Mouse (Mus musculus) limb, embryonic 12.5 days (tissue): ENCODE data around the gene Fads2. TPM values are rescaled to one million over a fixed set of nuclear protein-coding genes. Genes with fewer than 3 reads are reported as not detected.

ENCODE experiments used
- ATAC-seq: fragments of 200-750 bp; cut with Nextera tagmentation; 2 replicates; pipeline ENCODE4 v1.8.0; 2017; ENCODE audit warnings: low read depth, moderate TSS enrichment; ENCODE audit not compliant: insufficient number of reproducible peaks, insufficient read depth, low FRiP score, low TSS enrichment
- H3K27ac ChIP-seq: fragments of 300-500 bp; sonication (generic); 2 replicates; pipeline ENCODE4 v1.5.1; 2016; ENCODE audit warnings: mild to moderate bottlenecking, moderate library complexity
- H3K27me3 ChIP-seq: fragments of 300-500 bp; sonication (generic); 2 replicates; pipeline ENCODE4 v1.6.1; 2016; ENCODE audit warnings: mild to moderate bottlenecking, moderate library complexity
- H3K36me3 ChIP-seq: fragments of 300-500 bp; sonication (generic); 2 replicates; pipeline ENCODE4 v1.6.1; 2016; ENCODE audit warnings: mild to moderate bottlenecking, moderate library complexity
- H3K4me1 ChIP-seq: fragments of 300-500 bp; sonication (generic); replicated peaks from 2 replicates; pipeline ENCODE4 v1.6.1; 2016
- H3K4me2 ChIP-seq: fragments of 300-500 bp; sonication (generic); 2 replicates; pipeline ENCODE4 v1.6.1; 2016; ENCODE audit warnings: mild to moderate bottlenecking, moderate library complexity
- H3K4me3 ChIP-seq: fragments of 300-500 bp; sonication (generic); replicated peaks from 2 replicates; pipeline ENCODE4 v1.5.1; 2016; ENCODE audit warnings: mild to moderate bottlenecking
- H3K9ac ChIP-seq: fragments of 300-500 bp; sonication (generic); replicated peaks from 2 replicates; pipeline ENCODE4 v1.6.1; 2016; ENCODE audit warnings: mild to moderate bottlenecking, moderate library complexity
- H3K9me3 ChIP-seq: fragments of 300-500 bp; sonication (generic); 2 replicates; pipeline ENCODE4 v1.6.1; 2016; ENCODE audit warnings: mild to moderate bottlenecking, moderate library complexity
- WGBS: fragments of 180-500 bp; shearing (Covaris S2); methylation state at CpG from one replicate; pipeline ENCODE4 v1.1.7; 2016; 5-methylcytosine and 5-hydroxymethylcytosine counted together
- polyA plus RNA-seq: library from polyadenylated mRNA; unstranded; fragments of >200 nt; fragmentation: Nextera tagmentation; extraction: Ambion mirVana; gene quantifications from 2 replicates; pipeline ENCODE4 v1.2.1, GENCODE M21; 2016

Gene Fads2
- polyA plus RNA-seq, 1 experiment from 2014 or later, result 117 TPM

- Histone ChIP-seq H3K27ac (no peak overlapping the region), H3K4me2 (no peak overlapping the region), H3K27me3 (no peaks in the 10 kb centered on the region), H3K4me1 (no peaks in the 10 kb centered on the region), H3K36me3 (no peaks in the 10 kb centered on the region), H3K9ac (no peak overlapping the region), H3K9me3 (no peaks in the 10 kb centered on the region), H3K4me3 (no peak overlapping the region)
- ATAC-seq, result no peak
- 84% methylated on average over 5 of the region's 5 CpGs for WGBS
These were observed 20.6 kb upstream of the Fads2 start for GRCm38 (mm10) chr19:10122021-10122631.

GRCm38 (mm10) chr19:10116641-10117040, 15.1 kb upstream of the Fads2 start:
- no peaks in the 10 kb centered on the region for H3K36me3 ChIP-seq
- no peaks in the 10 kb centered on the region for H3K9me3 ChIP-seq
- no peak overlapping the region for H3K9ac ChIP-seq
- H3K4me2 ChIP-seq, result no peak overlapping the region
- H3K27me3 ChIP-seq, result no peaks in the 10 kb centered on the region
- WGBS, result 85% methylated on average over 3 of the region's 3 CpGs
- no peak overlapping the region for H3K4me3 ChIP-seq
- no peak overlapping the region for H3K27ac ChIP-seq
- no peak for ATAC-seq
- H3K4me1 ChIP-seq, result no peaks in the 10 kb centered on the region

DNA sequence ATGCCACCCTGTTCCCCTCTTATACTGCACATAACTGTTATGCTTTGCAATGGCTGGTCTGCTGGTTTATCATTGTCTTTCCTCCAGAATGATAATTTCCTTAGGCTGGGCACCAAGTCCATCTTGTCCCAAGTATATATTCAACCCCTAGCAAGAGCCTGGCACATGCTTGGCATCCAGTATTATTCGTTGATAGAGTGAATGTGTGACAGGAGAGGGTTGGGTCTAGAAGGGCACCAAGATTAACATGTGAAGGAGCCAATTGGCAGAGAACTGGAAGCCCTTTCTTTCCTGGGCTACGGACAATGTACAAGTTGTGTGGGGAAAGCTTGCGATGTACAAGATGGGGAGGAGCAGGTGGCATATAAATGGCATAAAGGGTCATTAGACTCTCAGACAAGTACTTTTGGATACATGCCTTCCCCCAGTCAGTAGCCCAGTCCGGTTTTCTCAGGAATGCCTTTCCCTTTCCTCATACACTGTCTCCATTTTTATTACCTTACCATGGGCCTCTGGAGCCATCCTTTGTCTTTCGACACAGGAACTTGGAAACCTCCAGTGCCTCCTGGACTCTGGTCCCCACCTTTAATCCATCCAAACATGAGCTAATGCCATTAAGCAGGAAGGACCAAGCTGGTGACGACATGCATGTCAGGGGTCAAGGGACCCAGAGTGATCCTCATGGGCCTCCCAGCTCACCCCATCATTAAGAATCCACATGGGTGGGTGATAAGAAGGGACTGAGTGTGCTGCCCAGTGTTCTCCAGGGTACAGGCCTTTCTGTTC, 14.0 kb upstream of the Fads2 start:
- no peak for ATAC-seq
- Histone ChIP-seq H3K9me3 (no peaks in the 10 kb centered on the region), H3K4me1 (no peaks in the 10 kb centered on the region), H3K4me2 (no peak overlapping the region), H3K4me3 (no peak overlapping the region), H3K27me3 (no peaks in the 10 kb centered on the region), H3K9ac (no peak overlapping the region), H3K27ac (no peak overlapping the region), H3K36me3 (no peaks in the 10 kb centered on the region)
- 81% methylated on average over 6 of the region's 6 CpGs for WGBS

DNA sequence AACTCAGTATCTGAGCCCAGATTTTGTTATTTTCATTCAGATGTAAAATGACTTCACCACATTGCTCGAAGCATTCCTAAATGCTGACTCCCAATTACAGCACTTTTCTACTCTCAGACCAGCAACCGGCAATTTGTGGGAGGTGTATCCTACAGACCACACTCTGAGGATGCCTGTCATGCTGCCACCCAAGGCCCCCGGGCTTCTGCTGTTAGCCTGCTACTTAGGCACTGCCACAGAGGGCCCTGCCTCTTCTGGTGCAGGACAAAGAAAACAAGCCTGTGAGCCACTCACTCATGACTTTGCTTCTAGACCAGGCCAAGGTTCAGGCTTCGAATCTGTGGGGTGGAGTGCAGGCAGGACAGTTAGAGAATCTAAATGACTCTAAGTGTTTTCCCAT, 11.4 kb upstream of the Fads2 start:
- H3K27me3 ChIP-seq, result no peaks in the 10 kb centered on the region
- no peak overlapping the region for H3K9ac ChIP-seq
- no peak for ATAC-seq
- no peak overlapping the region for H3K4me3 ChIP-seq
- WGBS, result 76% methylated on average over 4 of the region's 4 CpGs
- no peaks in the 10 kb centered on the region for H3K36me3 ChIP-seq
- H3K27ac ChIP-seq, result no peak overlapping the region
- no peaks in the 10 kb centered on the region for H3K9me3 ChIP-seq
- no peak overlapping the region for H3K4me2 ChIP-seq
- no peaks in the 10 kb centered on the region for H3K4me1 ChIP-seq

DNA sequence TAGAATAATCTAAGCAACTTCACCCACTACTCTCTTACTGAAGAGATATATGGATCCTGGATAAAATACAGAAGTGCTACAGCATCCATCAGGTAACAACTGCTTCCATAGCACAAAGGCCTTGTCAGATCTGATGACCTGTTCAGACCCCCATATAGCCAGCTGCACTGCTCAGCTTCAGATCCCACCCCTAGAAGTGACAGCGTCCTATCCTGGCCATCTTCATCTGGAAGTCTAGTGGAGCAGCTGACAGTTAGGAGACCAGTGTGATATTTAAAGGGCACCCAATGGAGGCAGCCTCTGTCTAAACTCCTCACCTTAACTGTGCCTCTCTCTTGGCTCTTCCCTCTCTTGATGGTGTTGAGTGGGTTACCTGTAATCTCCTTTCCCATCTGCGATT, 7.1 kb upstream of the Fads2 start:
- H3K9ac ChIP-seq, result no peak overlapping the region
- no peak overlapping the region for H3K4me2 ChIP-seq
- 87% methylated on average over 2 of the region's 2 CpGs for WGBS
- H3K36me3 ChIP-seq, result no peaks in the 10 kb centered on the region
- H3K9me3 ChIP-seq, result no peaks in the 10 kb centered on the region
- no peak overlapping the region for H3K27ac ChIP-seq
- ATAC-seq, result no peak
- H3K4me1 ChIP-seq, result no peaks in the 10 kb centered on the region
- H3K4me3 ChIP-seq, result no peak overlapping the region
- no peaks in the 10 kb centered on the region for H3K27me3 ChIP-seq

DNA sequence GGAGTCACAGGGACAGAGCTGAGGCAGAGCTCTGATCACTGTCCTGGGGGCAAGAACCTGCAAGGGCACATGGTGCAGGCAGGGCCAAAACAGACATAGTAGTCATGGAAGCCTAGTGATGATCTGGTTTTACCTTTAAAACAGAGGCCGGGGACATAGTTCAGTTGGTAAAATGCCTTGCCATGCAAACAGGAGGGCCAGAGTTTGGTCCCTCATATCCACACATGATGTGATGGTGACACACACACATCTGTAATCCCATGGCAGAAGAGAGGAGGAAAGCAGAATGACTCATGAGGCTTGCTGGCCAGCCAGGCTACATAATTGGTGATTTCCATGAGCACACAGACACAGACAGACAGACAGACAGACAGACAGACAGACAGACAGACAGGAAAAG, 6.6 kb upstream of the Fads2 start:
- Histone ChIP-seq H3K36me3 (no peaks in the 10 kb centered on the region), H3K27me3 (no peaks in the 10 kb centered on the region), H3K4me1 (no peaks in the 10 kb centered on the region), H3K9me3 (no peaks in the 10 kb centered on the region), H3K27ac (no peak overlapping the region), H3K4me3 (no peak overlapping the region), H3K9ac (no peak overlapping the region), H3K4me2 (no peak overlapping the region)
- 86% methylated on average over 1 of the region's 1 CpGs for WGBS
- ATAC-seq, result no peak

- no peak for ATAC-seq
- Histone ChIP-seq H3K4me2 (no peak overlapping the region), H3K4me3 (no peak overlapping the region), H3K9me3 (no peaks in the 10 kb centered on the region), H3K9ac (no peak overlapping the region), H3K27me3 (no peaks in the 10 kb centered on the region), H3K4me1 (peaks cover 7% of the 10 kb centered on the region), H3K27ac (no peak overlapping the region), H3K36me3 (no peaks in the 10 kb centered on the region)
- 86% methylated on average over 5 of the region's 5 CpGs for WGBS
These were observed 5.6 kb upstream of the Fads2 start for GRCm38 (mm10) chr19:10107051-10107611.

GRCm38 (mm10) chr19:10106634-10107033, 5.1 kb upstream of the Fads2 start:
- WGBS, result 70% methylated on average over 2 of the region's 2 CpGs

GRCm38 (mm10) chr19:10105034-10105493, 3.5 kb upstream of the Fads2 start:
- Histone ChIP-seq H3K4me1 (peaks cover 11% of the 10 kb centered on the region), H3K27ac (no peak overlapping the region), H3K4me3 (no peak overlapping the region), H3K9me3 (no peaks in the 10 kb centered on the region), H3K36me3 (no peaks in the 10 kb centered on the region), H3K9ac (no peak overlapping the region), H3K4me2 (no peak overlapping the region), H3K27me3 (no peaks in the 10 kb centered on the region)
- no peak for ATAC-seq
- 77% methylated on average over 10 of the region's 10 CpGs for WGBS

More at GRCm38 (mm10) chr19:10106634-10107033, 5.1 kb upstream of the Fads2 start:
- Histone ChIP-seq H3K9me3 (no peaks in the 10 kb centered on the region), H3K36me3 (no peaks in the 10 kb centered on the region), H3K4me1 (peaks cover 7% of the 10 kb centered on the region), H3K4me2 (no peak overlapping the region), H3K4me3 (no peak overlapping the region), H3K27ac (no peak overlapping the region), H3K27me3 (no peaks in the 10 kb centered on the region), H3K9ac (no peak overlapping the region)
- ATAC-seq, result no peak

GRCm38 (mm10) chr19:10104234-10104633, 2.7 kb upstream of the Fads2 start:
- H3K9me3 ChIP-seq, result no peaks in the 10 kb centered on the region
- H3K4me1 ChIP-seq, result peaks cover 18% of the 10 kb centered on the region
- H3K9ac ChIP-seq, result no peak overlapping the region
- 0 out of 2 replicates have a peak, but pooled peaks cover under 1% of the 10 kb centered on the region for H3K36me3 ChIP-seq
- no peak overlapping the region for H3K4me3 ChIP-seq
- H3K4me2 ChIP-seq, result no peak overlapping the region
- WGBS, result 90% methylated on average over 6 of the region's 6 CpGs
- no peak for ATAC-seq
- no peak overlapping the region for H3K27ac ChIP-seq
- H3K27me3 ChIP-seq, result no peaks in the 10 kb centered on the region

DNA sequence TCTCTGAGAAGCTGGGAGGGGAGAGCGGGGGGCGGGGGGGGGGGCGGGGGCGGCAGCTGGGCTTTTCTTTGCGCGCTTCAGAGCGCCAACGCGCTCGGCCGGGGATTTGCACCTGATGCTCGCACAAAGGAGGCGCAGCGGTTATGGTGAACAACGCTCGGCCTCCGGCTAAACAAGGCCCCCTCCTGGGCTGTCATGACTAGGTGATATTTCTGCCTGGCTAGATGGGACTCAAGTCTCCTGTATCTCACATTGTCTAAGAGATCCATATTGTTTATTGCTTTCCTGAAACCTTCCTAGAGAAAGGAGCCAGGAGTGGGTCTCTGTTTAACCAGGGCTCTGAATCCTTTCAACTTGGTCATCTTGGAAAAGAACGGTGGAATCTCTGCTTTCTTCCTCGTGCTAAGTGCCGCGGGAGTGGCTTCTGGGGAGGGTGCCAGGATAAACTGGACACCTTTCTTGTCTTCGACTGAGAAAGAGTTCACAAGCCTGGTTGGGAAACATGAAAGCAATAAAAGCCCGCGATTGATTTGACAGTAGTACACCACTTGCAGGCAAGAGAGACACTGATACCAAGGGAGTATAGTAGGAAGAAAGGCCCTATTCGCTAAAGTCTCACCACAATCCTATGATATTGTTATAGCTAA, 631 bp upstream of the Fads2 start:
- WGBS, result 6% methylated on average over 22 of the region's 25 CpGs

More for the DNA sequence above, 631 bp upstream of the Fads2 start:
- Histone ChIP-seq H3K4me2 (peak overlapping the region; percentile 80), H3K4me1 (peaks cover 34% of the 10 kb centered on the region), H3K36me3 (peaks cover 16% of the 10 kb centered on the region), H3K9ac (peak overlapping the region; percentile 84), H3K27me3 (no peaks in the 10 kb centered on the region), H3K27ac (peak overlapping the region; percentile 95), H3K4me3 (peak overlapping the region; percentile 75), H3K9me3 (no peaks in the 10 kb centered on the region)
- no peak; the same call in 1 of the 2 replicates for ATAC-seq
